Mouse (Mus musculus) T-helper 17 cell (primary cell): Measurements from ENCODE around the gene Srebf2.

Experiments
- in situ Hi-C, 2 experiments: fragments of 300-600 bp; cut with MboI, MseI; formaldehyde crosslinking; loops; 1 replicate in 1 of 2; 2 replicates in 1 of 2; pipeline ENCODE4 v1.15.1; 2025; ENCODE audit warnings: high pct_unique_total_duplicates in 2 of 2

Gene Srebf2

GRCm38 (mm10) chr15:82204680-82205371 is 57.8 kb downstream of the Srebf2 start:
- in situ Hi-C loops = no loop called here

GRCm38 (mm10) chr15:82206365-82207104 is 59.6 kb downstream of the Srebf2 start:
- in situ Hi-C loops = no loop called here

GRCm38 (mm10) chr15:82207105-82207459 is 60.1 kb downstream of the Srebf2 start:
- in situ Hi-C loops = no loop called here

GRCm38 (mm10) chr15:82207504-82208219 is 60.7 kb downstream of the Srebf2 start:
- in situ Hi-C loops = no loop called here

- in situ Hi-C loops = no loop called here
These were observed 61.3 kb downstream of the Srebf2 start for GRCm38 (mm10) chr15:82208307-82208706.

GRCm38 (mm10) chr15:82209295-82210050 is 62.5 kb downstream of the Srebf2 start:
- in situ Hi-C loops = no loop called here

- in situ Hi-C loops = no loop called here
These were observed 63.8 kb downstream of the Srebf2 start for GRCm38 (mm10) chr15:82210801-82211200.

GRCm38 (mm10) chr15:82211281-82211680 is 64.3 kb downstream of the Srebf2 start:
- in situ Hi-C loops = no loop called here

- in situ Hi-C loops = no loop called here
These were observed 65.2 kb downstream of the Srebf2 start for GRCm38 (mm10) chr15:82211911-82212751.

- in situ Hi-C loops = no loop called here
These were observed 65.7 kb downstream of the Srebf2 start, which contains the start of gene Shisa8 for GRCm38 (mm10) chr15:82212752-82213063. Gene Shisa8 (minus strand): TSS chr15:82212815.

GRCm38 (mm10) chr15:82213222-82213621 is 66.2 kb downstream of the Srebf2 start:
- in situ Hi-C loops = no loop called here

- in situ Hi-C loops = no loop called here
These were observed 68.5 kb downstream of the Srebf2 start for GRCm38 (mm10) chr15:82215332-82216046.

- in situ Hi-C loops = no loop called here
These were observed 69.3 kb downstream of the Srebf2 start for GRCm38 (mm10) chr15:82216142-82216827.

GRCm38 (mm10) chr15:82217039-82217438 is 70.1 kb downstream of the Srebf2 start:
- in situ Hi-C loops = no loop called here

- in situ Hi-C loops = no loop called here
These were observed 71.0 kb downstream of the Srebf2 start for GRCm38 (mm10) chr15:82217980-82218379.

GRCm38 (mm10) chr15:82218778-82219666 is 72.0 kb downstream of the Srebf2 start:
- in situ Hi-C loops = no loop called here

- in situ Hi-C loops = no loop called here
These were observed 73.2 kb downstream of the Srebf2 start for GRCm38 (mm10) chr15:82220003-82220675.
